Mouse (Mus musculus): Measurements from ENCODE around the gene Trmt112. TPM values are rescaled to one million over a fixed set of nuclear protein-coding genes. Genes with fewer than 3 reads are reported as not detected.
A peak's percentile ranks its signal among the peaks of the same experiment; 100 is the strongest.

The Trmt112 gene
- total RNA-seq, 2 experiments from 2014 or later: 37.7 to 39.3 TPM

DNA sequence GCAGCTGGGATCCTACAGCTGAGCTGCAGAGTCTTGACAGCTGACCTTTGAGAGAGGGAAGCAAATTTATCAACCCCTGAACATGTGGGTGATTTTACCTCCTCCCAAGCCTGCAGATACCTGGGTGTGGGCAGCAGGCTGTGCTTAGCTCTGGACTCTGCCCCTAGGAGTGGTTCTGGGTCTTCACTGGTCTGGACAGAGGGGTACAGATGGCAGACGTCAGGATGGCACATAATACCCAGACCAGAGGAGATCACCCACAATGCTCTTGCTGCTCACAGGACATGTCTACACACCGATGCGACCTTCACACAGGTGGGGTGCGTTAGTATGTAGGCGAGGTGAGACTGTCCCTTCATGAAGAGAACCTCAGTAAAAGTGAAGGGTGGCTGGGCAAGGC lies 40.0 kb downstream of the Trmt112 start:
- DNase-seq: no peak

GRCm38 (mm10) chr19:6949951-6950350 lies 40.5 kb downstream of the Trmt112 start:
- no peak for DNase-seq

DNA sequence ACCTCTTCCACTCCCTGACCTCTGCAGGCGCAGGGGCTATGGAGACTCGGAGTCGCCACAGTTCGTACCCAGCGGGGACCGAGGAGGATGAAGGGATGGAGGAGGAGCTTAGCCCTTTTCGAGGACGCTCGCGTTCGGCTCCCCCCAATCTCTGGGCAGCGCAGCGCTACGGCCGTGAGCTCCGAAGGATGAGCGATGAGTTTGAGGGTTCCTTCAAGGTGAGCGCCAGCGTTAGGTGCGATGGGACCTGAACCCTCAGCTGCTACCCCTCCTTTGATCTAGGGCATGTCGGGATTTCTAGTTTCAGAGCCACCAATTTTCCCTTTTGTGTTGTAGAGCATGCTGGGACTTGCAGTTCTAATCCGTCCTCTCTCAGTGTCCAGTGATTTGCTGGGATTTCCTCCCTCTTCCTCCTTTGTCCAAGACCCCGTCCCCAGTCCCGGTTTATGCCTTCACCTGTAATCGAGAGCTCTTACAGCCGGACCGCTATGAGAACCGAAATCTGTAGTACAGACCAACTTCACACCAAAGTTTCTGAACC lies 41.2 kb downstream of the Trmt112 start:
- DNase-seq: peak; percentile 72 to 78

- peak; percentile 98 to 99 for DNase-seq
These were observed 42.0 kb downstream of the Trmt112 start for GRCm38 (mm10) chr19:6951381-6951968.

DNA sequence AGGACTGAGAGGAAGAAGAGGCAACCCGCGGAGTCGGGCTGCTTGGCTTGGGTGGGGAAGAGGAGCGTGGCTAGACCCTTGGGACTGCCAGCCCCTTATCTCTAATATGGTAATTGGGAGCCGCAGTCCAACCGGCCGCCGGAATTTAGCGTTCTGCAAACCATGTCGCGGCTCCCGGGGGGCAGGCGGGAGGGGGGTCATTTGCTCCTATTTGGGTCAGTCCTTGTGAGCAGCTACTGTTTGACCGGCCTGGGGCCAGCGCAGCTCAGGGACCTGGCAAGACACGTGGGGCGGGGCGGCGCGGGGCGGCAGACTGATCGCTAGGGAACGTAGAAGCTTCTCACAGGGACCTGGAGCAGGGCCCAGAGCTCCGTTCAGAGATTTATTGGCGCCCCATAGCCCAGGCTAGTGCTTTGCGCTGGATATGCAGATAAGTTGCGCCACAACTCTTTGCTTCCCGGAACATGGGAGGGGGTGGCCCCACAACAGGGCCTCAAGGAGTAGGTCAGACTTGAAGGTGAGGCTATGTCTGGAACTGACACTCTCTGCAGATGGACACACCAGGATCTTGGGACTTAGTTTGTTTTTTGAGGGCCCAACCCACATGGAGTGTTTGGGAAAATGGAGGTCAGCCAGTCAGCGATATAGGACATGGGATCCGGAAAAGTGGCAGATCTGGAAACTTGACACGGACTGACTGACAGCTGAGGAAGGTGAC lies 42.7 kb downstream of the Trmt112 start:
- DNase-seq: peak; percentile 92 to 93

DNA sequence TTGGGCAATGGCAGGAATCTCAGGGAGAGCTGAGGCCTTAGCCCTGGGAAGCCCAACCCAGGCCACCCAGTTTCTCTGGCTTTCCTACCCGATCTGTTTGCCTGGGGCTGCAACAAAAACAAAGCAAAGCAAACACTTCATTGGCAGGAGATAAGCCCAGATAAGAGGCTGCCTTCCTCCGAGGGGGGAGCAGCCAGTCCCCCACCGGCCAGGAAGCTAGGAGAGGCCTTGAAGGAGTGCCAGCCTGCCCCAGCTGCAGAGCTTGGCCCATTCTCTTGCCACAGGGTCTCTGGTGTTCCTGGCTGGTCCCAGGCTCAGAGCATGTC lies 43.2 kb downstream of the Trmt112 start:
- peak; percentile 69 to 78 for DNase-seq

DNA sequence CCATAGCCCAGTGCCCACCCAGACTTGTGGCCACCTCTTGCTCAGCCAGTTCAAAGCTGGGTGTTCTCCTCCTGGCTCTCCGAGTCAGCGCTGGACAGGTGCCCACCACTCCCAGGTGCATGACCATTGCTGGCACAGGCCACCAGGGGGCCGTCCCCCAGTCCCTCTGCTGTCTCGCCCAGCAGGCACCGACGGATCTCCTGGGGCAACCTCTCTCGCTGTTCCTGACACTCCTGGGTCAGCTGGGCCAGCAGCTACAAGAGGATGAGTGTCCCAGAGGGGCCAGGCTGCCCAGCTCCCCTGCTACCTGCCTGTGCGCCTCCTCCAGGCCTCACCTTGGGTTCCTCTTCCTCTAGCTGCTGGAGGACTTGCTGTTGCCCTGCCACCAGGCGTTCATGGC lies 44.5 kb downstream of the Trmt112 start:
- no peak for DNase-seq

DNA sequence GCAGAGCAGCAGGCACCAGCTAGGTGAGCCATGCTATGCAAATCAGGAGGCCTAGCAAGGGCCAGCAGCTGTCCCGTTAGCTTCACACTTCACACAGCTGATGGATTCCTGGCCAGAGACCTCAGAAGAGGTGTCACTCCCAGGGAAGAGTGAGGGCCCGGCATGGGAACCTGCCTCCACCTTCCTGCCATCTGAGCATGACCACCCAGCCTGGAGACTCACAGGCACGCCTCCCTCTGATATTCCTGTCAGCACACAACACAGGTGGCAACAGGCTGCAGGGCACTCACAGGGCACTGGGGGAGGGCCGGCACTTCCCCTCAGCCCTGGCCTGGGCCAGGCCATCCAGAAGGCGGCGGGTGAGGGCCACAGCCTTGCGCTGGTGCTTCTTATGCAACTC lies 45.9 kb downstream of the Trmt112 start:
- DNase-seq: peak in 1 of 2 experiments; percentile 40

DNA sequence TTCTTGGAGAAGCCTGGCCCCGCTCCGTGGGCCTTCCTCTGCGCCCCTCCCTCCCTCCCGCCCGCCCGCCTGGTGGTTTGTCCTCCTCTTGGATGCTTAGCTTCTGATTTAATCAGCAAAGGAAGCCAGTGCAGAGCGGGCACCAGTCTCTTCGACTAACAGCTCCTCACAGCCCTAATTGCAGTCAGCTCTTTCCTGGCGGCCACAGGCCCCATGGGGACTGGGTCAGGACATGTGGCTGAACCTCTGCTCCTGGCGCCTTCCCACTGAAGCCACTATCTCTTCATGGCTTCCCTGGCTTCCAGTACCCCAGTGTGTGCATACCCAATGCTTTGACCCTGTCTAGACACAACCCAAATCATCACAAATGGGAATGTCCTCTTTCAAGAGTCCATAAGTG lies 47.0 kb downstream of the Trmt112 start:
- DNase-seq: no peak

Small RNA genes within 50 kb of the gene (microRNA-seq; reads per million reads assigned to microRNA genes)
- 4.9 to 9.9 reads per million in 2 experiments for gene Mir6990

Other genes starting within 250 kb of the Trmt112 start
- 10 to 100 TPM; 17.0 to 17.3 TPM for gene Rps6ka4, start 69.1 kb upstream of the Trmt112 start, total RNA-seq (2021)
- 1 to 10 TPM in 1 of 2 experiments, under 1 TPM in 1; 0.79 to 2.2 TPM for gene Ccdc88b, start 51.5 kb upstream of the Trmt112 start, total RNA-seq (2021)
- 100 to 1,000 TPM; 763 to 838 TPM for gene Prdx5, start 408 bp downstream of the Trmt112 start, total RNA-seq (2021)
- 100 to 1,000 TPM; 150 to 178 TPM for gene Esrra, start 12.1 kb downstream of the Trmt112 start, total RNA-seq (2021)
- not detected for gene Catsperz, start 15.7 kb downstream of the Trmt112 start, total RNA-seq (2021)
- not detected for gene Kcnk4, start 24.8 kb downstream of the Trmt112 start, total RNA-seq (2021)
- 10 to 100 TPM; 21.1 to 22.4 TPM for gene Bad, start 32.2 kb downstream of the Trmt112 start, total RNA-seq (2021)
- gene Gpr137, start 32.8 kb downstream of the Trmt112 start, total RNA-seq (2021): 10 to 100 TPM; 32.4 to 33.0 TPM
- 10 to 100 TPM; 78.3 to 95.2 TPM for gene Ppp1r14b, start 65.3 kb downstream of the Trmt112 start, total RNA-seq (2021)
- 10 to 100 TPM; 14.7 TPM for gene Plcb3, start 66.8 kb downstream of the Trmt112 start, total RNA-seq (2021)
- 10 to 100 TPM; 18.9 to 19.1 TPM for gene Fkbp2, start 70.8 kb downstream of the Trmt112 start, total RNA-seq (2021)
- gene Vegfb, start 78.0 kb downstream of the Trmt112 start, total RNA-seq (2021): 100 to 1,000 TPM; 462 to 481 TPM
- gene Dnajc4, start 82.9 kb downstream of the Trmt112 start, total RNA-seq (2021): 10 to 100 TPM; 54.6 to 55.1 TPM
- gene Nudt22, start 86.4 kb downstream of the Trmt112 start, total RNA-seq (2021): 10 to 100 TPM; 23.7 to 25.4 TPM
- 10 to 100 TPM; 22.4 to 26.4 TPM for gene Trpt1, start 86.4 kb downstream of the Trmt112 start, total RNA-seq (2021)
- 1 to 10 TPM; 4.4 to 6.0 TPM for gene Fermt3, start 109.8 kb downstream of the Trmt112 start, total RNA-seq (2021)
- 100 to 1,000 TPM; 137 to 160 TPM for gene Stip1, start 130.3 kb downstream of the Trmt112 start, total RNA-seq (2021)
- gene Macrod1, start 147.1 kb downstream of the Trmt112 start, total RNA-seq (2021): 100 to 1,000 TPM; 303 to 332 TPM
- 1 to 10 TPM in 1 of 2 experiments, under 1 TPM in 1; 0.82 to 1.4 TPM for gene Flrt1, start 196.0 kb downstream of the Trmt112 start, total RNA-seq (2021)